In the genomic region with DNA sequence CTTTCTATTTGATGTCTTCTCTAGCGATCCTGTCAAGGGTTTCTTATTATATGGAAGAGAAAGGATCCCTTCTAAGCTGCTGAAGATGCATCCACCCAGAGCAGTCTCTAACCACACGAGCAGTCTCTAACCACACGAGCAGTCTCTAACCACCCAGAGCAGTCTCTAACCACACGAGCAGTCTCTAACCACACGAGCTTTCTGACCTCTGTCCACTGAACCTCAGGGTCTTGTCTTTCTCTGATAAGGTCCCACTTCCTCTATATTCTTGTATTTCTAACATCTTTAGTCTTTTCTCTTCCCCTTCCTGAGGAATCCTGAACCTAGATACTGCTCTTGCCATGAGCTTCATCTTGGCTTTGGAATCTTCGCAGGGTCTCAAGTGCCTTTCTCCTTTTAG, we compare ENCODE assay signal across 31 mouse cellular contexts. TPM values are rescaled to one million over a fixed set of nuclear protein-coding genes. Genes with fewer than 3 reads are reported as not detected.
DNase-seq lines count a peak whose midpoint lies in the region; ATAC-seq and TF ChIP-seq lines count a peak whose summit lies in the region.
"Had no signal": no experiment of that assay in that cellular context is flagged by ENCODE, and none has a peak within 500 bp of the region (broad histone marks: within the 10 kb centered on the region; RNA-seq: fewer than 3 reads in every experiment).

No protein-coding gene starts in this region.

- H3K9me3 ChIP-seq in CH12.LX (replicated peaks; ENCODE audit: low read length): peaks cover 4% of the 10 kb centered on the region
- H3K9me3 ChIP-seq in liver, embryonic 11.5 days (ENCODE audit: control insufficient read depth, low read length): no peaks in the 10 kb centered on the region
- H3K9me3 ChIP-seq: forebrain, embryonic 10.5 days; liver, embryonic 13.5 days; midbrain, embryonic 10.5 days had no signal

- peak overlapping the region; percentile 21; the same call in 1 of the 2 replicates for H3K4me2 ChIP-seq in CH12.LX (ENCODE audit: insufficient read depth, low read depth, poor library complexity, severe bottlenecking)
- no peak overlapping the region for H3K4me2 ChIP-seq in liver, embryonic 11.5 days
- H3K4me2 ChIP-seq: hindbrain, embryonic 14.5 days; liver, embryonic 13.5 days; lung, embryonic 14.5 days had no signal

- H3K79me2 ChIP-seq in CH12.LX (replicated peaks; ENCODE audit: control insufficient read depth, extremely low read depth, insufficient read depth, poor library complexity, severe bottlenecking): no peaks in the 10 kb centered on the region

- WGBS in liver, embryonic 11.5 days: 38% methylated on average over 6 of the region's 6 CpGs

- no peak for TF ChIP-seq CTCF in CH12.LX (conservative IDR thresholded peaks at IDR 0.05 in 1 of 2, IDR thresholded peaks at IDR 0.05 in 1 of 2; ENCODE audit: low read depth in 2 of 2, low read length in 2 of 2)

- dilution Hi-C loops in CH12.LX (cut with MboI; ENCODE audit: extremely low pct_ligation_motif_present, extremely low pct_unique_long_range_greater_than_20kb, low sequenced_read_pairs): no loop called here

- in situ Hi-C loops in CH12.LX (cut with MboI; ENCODE audit: low pct_ligation_motif_present, low pct_unique_long_range_greater_than_20kb, low sequenced_read_pairs): loop anchor here (25.0 kb wide), 1 partner anchor 247 kb away; the partner anchor contains the start of gene Man2a1

- ATAC-seq in liver, embryonic 11.5 days (replicated peaks; ENCODE audit: low FRiP score): 0 out of 2 replicates have a peak, but pooled peaks have one; percentile 34
- ATAC-seq: forebrain, postnatal 0 days; midbrain, embryonic 16.5 days had no signal

- H3K27ac ChIP-seq in CH12.LX (ENCODE audit: insufficient read depth, low read depth): no peak overlapping the region
- H3K27ac ChIP-seq in liver, embryonic 11.5 days (ENCODE audit: low read depth, low read length): no peak overlapping the region
- H3K27ac ChIP-seq: forebrain, embryonic 10.5 days; hindbrain, embryonic 14.5 days; liver, embryonic 13.5 days; midbrain, embryonic 10.5 days had no signal

- no peak for TF ChIP-seq RAD21 in CH12.LX (IDR thresholded peaks at IDR 0.05; ENCODE audit: low read depth, low read length)

- no peaks in the 10 kb centered on the region for H3K27me3 ChIP-seq in CH12.LX (replicated peaks)
- H3K27me3 ChIP-seq in liver, embryonic 11.5 days (replicated peaks; ENCODE audit: control insufficient read depth, insufficient read depth, low read length): no peaks in the 10 kb centered on the region
- H3K27me3 ChIP-seq: liver, embryonic 13.5 days had no signal

- no peaks in the 10 kb centered on the region for H3K36me3 ChIP-seq in CH12.LX (replicated peaks in 1 of 2; ENCODE audit: control insufficient read depth in 1 of 2, insufficient read depth in 1 of 2, low read length in 1 of 2)
- H3K36me3 ChIP-seq in liver, embryonic 11.5 days (ENCODE audit: control insufficient read depth, insufficient read depth, low read length): no peaks in the 10 kb centered on the region
- H3K36me3 ChIP-seq: forebrain, embryonic 10.5 days; liver, embryonic 13.5 days; midbrain, embryonic 10.5 days had no signal

- TF ChIP-seq POLR2A in CH12.LX (IDR thresholded peaks at IDR 0.05; ENCODE audit: low read depth, low read length): no peak

- H3K9ac ChIP-seq in CH12.LX (ENCODE audit: insufficient read depth, low read depth): no peak overlapping the region
- no peak overlapping the region for H3K9ac ChIP-seq in liver, embryonic 11.5 days (ENCODE audit: low read depth, low read length)
- H3K9ac ChIP-seq: forebrain, postnatal 0 days; hindbrain, embryonic 14.5 days; liver, embryonic 13.5 days; lung, embryonic 14.5 days had no signal

- DNase-seq in CH12.LX (ENCODE audit: extremely low read depth) (peak; percentile 16), MEL-GATA-1-ER (ENCODE audit: extremely low read depth, low read depth) (peak; percentile 93)
- no peak for DNase-seq in liver, embryonic 11.5 days (ENCODE audit: low spot score)
- DNase-seq in naive thymus-derived CD4-positive, alpha-beta T cell, adult 2 months (ENCODE audit: low read depth): peak; percentile 21
- DNase-seq in cerebellum, adult 9-11 months: no peak
- no peak for DNase-seq in cerebellum, adult 11 months
- DNase-seq in right cerebral cortex, postnatal 10 days (ENCODE audit: low spot score in 2 of 2): no peak
- DNase-seq: adrenal gland, postnatal 14 days; cerebellum, postnatal 10 days; forebrain, postnatal 0 days; gastrocnemius, postnatal 14 days; kidney, adult 2 months; kidney, postnatal 10 days; liver, embryonic 13.5 days; lung, embryonic 14.5 days; thymus, adult 2 months had no signal

- no peak for TF ChIP-seq EP300 in CH12.LX (IDR thresholded peaks at IDR 0.05; ENCODE audit: low read length)

- H3K4me1 ChIP-seq in CH12.LX (ENCODE audit: control insufficient read depth in 1 of 2, insufficient read depth in 2 of 2): peaks cover 0 to 8% of the 10 kb centered on the region in 2 experiments; a peak in 2 of 4 replicates
- no peaks in the 10 kb centered on the region for H3K4me1 ChIP-seq in liver, embryonic 11.5 days (replicated peaks; ENCODE audit: control insufficient read depth, insufficient read depth, low read length)
- H3K4me1 ChIP-seq: forebrain, embryonic 10.5 days; liver, embryonic 13.5 days; midbrain, embryonic 10.5 days had no signal

- no peak overlapping the region for H3K4me3 ChIP-seq in CH12.LX (replicated peaks in 1 of 3; ENCODE audit: low read depth in 2 of 3, low read length in 2 of 3, poor library complexity in 1 of 3)
- no peak overlapping the region for H3K4me3 ChIP-seq in liver, embryonic 11.5 days (ENCODE audit: low read depth, low read length)
- H3K4me3 ChIP-seq: forebrain, embryonic 10.5 days; liver, embryonic 13.5 days; midbrain, embryonic 10.5 days; myocyte had no signal

TF ChIP-seq in CH12.LX, 34 proteins besides CTCF, POLR2A, EP300 and RAD21:
- no peak for TF ChIP-seq TCF12 (IDR thresholded peaks at IDR 0.05; ENCODE audit: low read depth, low read length)
- TF ChIP-seq MAFK (IDR thresholded peaks at IDR 0.05; ENCODE audit: insufficient replicate concordance, low read length): no peak
- peak; percentile 45; the same call in 1 of the 2 replicates for TF ChIP-seq BHLHE40 (IDR thresholded peaks at IDR 0.05; ENCODE audit: low read depth, low read length)
- TF ChIP-seq ZMIZ1 (IDR thresholded peaks at IDR 0.05; ENCODE audit: low read depth, low read length): no peak
TF ChIP-seq in CH12.LX: peak in this region for 1.

RNA-seq across cellular contexts. Expression of gene 4930583I09Rik, which starts 23.0 kb away (rescaled TPM):
- total RNA-seq in CH12.LX (2012; rRNA removed) (not detected in 2 replicates), CH12.LX (2014; rRNA removed) (not detected in 2 replicates)
- not detected in 2 replicates for polyA plus RNA-seq in CH12.LX (2012; ENCODE audit: insufficient read length, low read depth)
- polyA plus RNA-seq in liver, embryonic 11.5 days (2014; fragmentation: Nextera tagmentation; extraction: Ambion mirVana): not detected in 2 replicates
- total RNA-seq: adrenal gland, postnatal 14 days; forebrain, postnatal 0 days; gastrocnemius, postnatal 14 days; heart, adult 8-10 months; heart, postnatal 25 days; layer of hippocampus, postnatal 14 days; left cerebral cortex, adult 8-10 months had no signal
- polyA plus RNA-seq: embryonic facial prominence, embryonic 11.5 days; forebrain, embryonic 10.5 days; forebrain, postnatal 0 days; heart, embryonic 14.5 days; hindbrain, embryonic 14.5 days; intestine, embryonic 14.5 days; kidney, adult 2 months; limb, embryonic 11.5 days; liver, embryonic 13.5 days; lung, embryonic 14.5 days; midbrain, embryonic 10.5 days; midbrain, embryonic 16.5 days; neural tube, embryonic 14.5 days; stomach, embryonic 16.5 days; thymus, adult 2 months had no signal

Comparison
In these comparisons a context has a peak if more than half of its experiments do, and no peak if none do; other contexts are left out.
1. DNase-seq: peak in CH12.LX (single experiment), MEL-GATA-1-ER (single experiment) and naive thymus-derived CD4-positive, alpha-beta T cell, adult 2 months (single experiment); none in liver, embryonic 11.5 days (single experiment), cerebellum, adult 9-11 months (single experiment), cerebellum, adult 11 months (single experiment) and right cerebral cortex, postnatal 10 days (0 of 2).